Mouse (Mus musculus) small intestine, adult 2 months (tissue): Measurements from ENCODE around the gene Esrra.

Source experiments
- CTCF ChIP-seq: fragments of 200-500 bp; IDR thresholded peaks from 2 replicates; pipeline ENCODE4 v1.5.1; 2012; ENCODE audit warnings: low read depth, mild to moderate bottlenecking, control low read depth, inconsistent platforms, low read length, moderate library complexity, mixed read lengths; ENCODE audit not compliant: insufficient replicate concordance, insufficient read length; ENCODE audit errors: extremely low read depth
- POLR2A ChIP-seq: fragments of 200-500 bp; IDR thresholded peaks from 2 replicates; pipeline ENCODE4 v1.6.1; 2012; ENCODE audit warnings: low read depth, mild to moderate bottlenecking, control low read depth, inconsistent platforms, low read length, moderate library complexity

- TF ChIP-seq CTCF = no peak
- no peak for TF ChIP-seq POLR2A
Measured at GRCm38 (mm10) chr19:6949532-6949931, 27.9 kb upstream of the Esrra start.
